Mouse (Mus musculus): Measurements from ENCODE around the gene Jmjd8. TPM values are rescaled to one million over a fixed set of nuclear protein-coding genes. Genes with fewer than 3 reads are reported as not detected.

The Jmjd8 gene
- polyA plus RNA-seq, 1 experiment = 15.5 TPM

GRCm38 (mm10) chr17:25838904-25839303 is 10.2 kb downstream of the Jmjd8 start:
- TF ChIP-seq MYOD1 (IDR thresholded peaks at IDR 0.05; ENCODE audit: control insufficient read depth in 1 of 3, insufficient read length in 2 of 3, low read depth in 2 of 3) (no peak), SRF (IDR thresholded peaks at IDR 0.05; ENCODE audit: control insufficient read depth, insufficient read length, low read depth) (no peak), E2F4 (IDR thresholded peaks at IDR 0.05; ENCODE audit: insufficient read depth) (no peak)
- Histone ChIP-seq H3K79me2 (ENCODE audit: control insufficient read depth, insufficient read depth) (peaks cover 20% of the 10 kb centered on the region), H3K27me3 (ENCODE audit: control insufficient read depth, insufficient read depth, insufficient read length) (no peaks in the 10 kb centered on the region), H3K36me3 (ENCODE audit: control insufficient read depth, insufficient read depth) (peaks cover 13% of the 10 kb centered on the region), H3ac (ENCODE audit: control insufficient read depth, insufficient read length) (no peak overlapping the region), H3K4me2 (ENCODE audit: low read depth) (no peak overlapping the region), H3K4me3 (no peak overlapping the region)

GRCm38 (mm10) chr17:25839455-25840235 is 11.0 kb downstream of the Jmjd8 start:
- Histone ChIP-seq H3K27me3 (ENCODE audit: control insufficient read depth, insufficient read depth, insufficient read length) (no peaks in the 10 kb centered on the region), H3K79me2 (ENCODE audit: control insufficient read depth, insufficient read depth) (peaks cover 14% of the 10 kb centered on the region), H3ac (ENCODE audit: control insufficient read depth, insufficient read length) (no peak overlapping the region), H3K4me2 (ENCODE audit: low read depth) (no peak overlapping the region), H3K4me3 (no peak overlapping the region), H3K36me3 (ENCODE audit: control insufficient read depth, insufficient read depth) (peaks cover 13% of the 10 kb centered on the region)
- TF ChIP-seq POLR2A (IDR thresholded peaks at IDR 0.05; ENCODE audit: insufficient read length, low read depth) (no peak), POLR2AphosphoS2 (IDR thresholded peaks at IDR 0.05; ENCODE audit: insufficient read length, low read depth) (no peak), MYOG (IDR thresholded peaks at IDR 0.05; ENCODE audit: control insufficient read depth in 1 of 3, insufficient read depth in 1 of 3, insufficient read length in 2 of 3, low read depth in 2 of 3) (no peak), USF1 (IDR thresholded peaks at IDR 0.05; ENCODE audit: low read depth) (no peak), REST (IDR thresholded peaks at IDR 0.05; ENCODE audit: insufficient read depth, insufficient read length) (no peak), TCF12 (IDR thresholded peaks at IDR 0.05; ENCODE audit: insufficient read depth, poor library complexity, severe bottlenecking) (no peak), TCF3 (IDR thresholded peaks at IDR 0.05; ENCODE audit: insufficient read length, low read depth) (no peak), MYOD1 (IDR thresholded peaks at IDR 0.05; ENCODE audit: control insufficient read depth in 1 of 3, insufficient read length in 2 of 3, low read depth in 2 of 3) (no peak), E2F4 (IDR thresholded peaks at IDR 0.05; ENCODE audit: insufficient read depth) (no peak), SRF (IDR thresholded peaks at IDR 0.05; ENCODE audit: control insufficient read depth, insufficient read length, low read depth) (no peak), CEBPB (IDR thresholded peaks at IDR 0.05; ENCODE audit: insufficient read depth, poor library complexity, severe bottlenecking) (no peak), MAX (IDR thresholded peaks at IDR 0.05; ENCODE audit: low read depth) (no peak)

GRCm38 (mm10) chr17:25840519-25840918 is 11.9 kb downstream of the Jmjd8 start:
- H3K27me3 ChIP-seq (ENCODE audit: control insufficient read depth, insufficient read depth, insufficient read length) = no peaks in the 10 kb centered on the region
- H3K36me3 ChIP-seq (ENCODE audit: control insufficient read depth, insufficient read depth) = peaks cover 13% of the 10 kb centered on the region
- no peak overlapping the region for H3K4me2 ChIP-seq (ENCODE audit: low read depth)
- H3K4me3 ChIP-seq = no peak overlapping the region
- H3K79me2 ChIP-seq (ENCODE audit: control insufficient read depth, insufficient read depth) = peaks cover 12% of the 10 kb centered on the region
- H3ac ChIP-seq (ENCODE audit: control insufficient read depth, insufficient read length) = no peak overlapping the region
- no peak for TF ChIP-seq TCF12 (IDR thresholded peaks at IDR 0.05; ENCODE audit: insufficient read depth, poor library complexity, severe bottlenecking)
- no peak for TF ChIP-seq USF1 (IDR thresholded peaks at IDR 0.05; ENCODE audit: low read depth)
- TF ChIP-seq MYOG (IDR thresholded peaks at IDR 0.05; ENCODE audit: control insufficient read depth in 1 of 3, insufficient read depth in 1 of 3, insufficient read length in 2 of 3, low read depth in 2 of 3) = no peak
- TF ChIP-seq SRF (IDR thresholded peaks at IDR 0.05; ENCODE audit: control insufficient read depth, insufficient read length, low read depth) = no peak
- TF ChIP-seq E2F4 (IDR thresholded peaks at IDR 0.05; ENCODE audit: insufficient read depth) = no peak
- no peak for TF ChIP-seq MAX (IDR thresholded peaks at IDR 0.05; ENCODE audit: low read depth)
- TF ChIP-seq MYOD1 (IDR thresholded peaks at IDR 0.05; ENCODE audit: control insufficient read depth in 1 of 3, insufficient read length in 2 of 3, low read depth in 2 of 3) = no peak
- no peak for TF ChIP-seq REST (IDR thresholded peaks at IDR 0.05; ENCODE audit: insufficient read depth, insufficient read length)
- no peak for TF ChIP-seq CEBPB (IDR thresholded peaks at IDR 0.05; ENCODE audit: insufficient read depth, poor library complexity, severe bottlenecking)
- no peak for TF ChIP-seq TCF3 (IDR thresholded peaks at IDR 0.05; ENCODE audit: insufficient read length, low read depth)
- TF ChIP-seq POLR2A (IDR thresholded peaks at IDR 0.05; ENCODE audit: insufficient read length, low read depth) = no peak
- TF ChIP-seq POLR2AphosphoS2 (IDR thresholded peaks at IDR 0.05; ENCODE audit: insufficient read length, low read depth) = no peak

GRCm38 (mm10) chr17:25841117-25841880 is 12.6 kb downstream of the Jmjd8 start, which contains the start of gene Gm20683:
Gene Gm20683 (minus strand): TSS chr17:25841763.
- H3K4me2 ChIP-seq (ENCODE audit: low read depth) = no peak within 1 kb of the TSS
- TF ChIP-seq POLR2AphosphoS2 (IDR thresholded peaks at IDR 0.05; ENCODE audit: insufficient read length, low read depth) (no peak), SRF (IDR thresholded peaks at IDR 0.05; ENCODE audit: control insufficient read depth, insufficient read length, low read depth) (peak; percentile 21)
- peaks cover 13% of the 10 kb centered on the region for H3K36me3 ChIP-seq (ENCODE audit: control insufficient read depth, insufficient read depth)
- H3K4me3 ChIP-seq = no peak within 1 kb of the TSS
- H3K27me3 ChIP-seq (ENCODE audit: control insufficient read depth, insufficient read depth, insufficient read length) = no peaks in the 10 kb centered on the region
- H3ac ChIP-seq (ENCODE audit: control insufficient read depth, insufficient read length) = no peak within 1 kb of the TSS
- H3K79me2 ChIP-seq (ENCODE audit: control insufficient read depth, insufficient read depth) = peaks cover 12% of the 10 kb centered on the region

GRCm38 (mm10) chr17:25842509-25842908 is 13.8 kb downstream of the Jmjd8 start:
- H3K27me3 ChIP-seq (ENCODE audit: control insufficient read depth, insufficient read depth, insufficient read length) = no peaks in the 10 kb centered on the region
- no peak overlapping the region for H3ac ChIP-seq (ENCODE audit: control insufficient read depth, insufficient read length)
- no peak overlapping the region for H3K4me3 ChIP-seq
- peaks cover 13% of the 10 kb centered on the region for H3K36me3 ChIP-seq (ENCODE audit: control insufficient read depth, insufficient read depth)
- TF ChIP-seq SRF (IDR thresholded peaks at IDR 0.05; ENCODE audit: control insufficient read depth, insufficient read length, low read depth) (no peak), TCF3 (IDR thresholded peaks at IDR 0.05; ENCODE audit: insufficient read length, low read depth) (no peak), E2F4 (IDR thresholded peaks at IDR 0.05; ENCODE audit: insufficient read depth) (no peak), POLR2AphosphoS2 (IDR thresholded peaks at IDR 0.05; ENCODE audit: insufficient read length, low read depth) (no peak), USF1 (IDR thresholded peaks at IDR 0.05; ENCODE audit: low read depth) (no peak), MYOG (IDR thresholded peaks at IDR 0.05; ENCODE audit: control insufficient read depth in 1 of 3, insufficient read depth in 1 of 3, insufficient read length in 2 of 3, low read depth in 2 of 3) (no peak), REST (IDR thresholded peaks at IDR 0.05; ENCODE audit: insufficient read depth, insufficient read length) (no peak), POLR2A (IDR thresholded peaks at IDR 0.05; ENCODE audit: insufficient read length, low read depth) (no peak), MYOD1 (IDR thresholded peaks at IDR 0.05; ENCODE audit: control insufficient read depth in 1 of 3, insufficient read length in 2 of 3, low read depth in 2 of 3) (no peak), CEBPB (IDR thresholded peaks at IDR 0.05; ENCODE audit: insufficient read depth, poor library complexity, severe bottlenecking) (no peak), MAX (IDR thresholded peaks at IDR 0.05; ENCODE audit: low read depth) (no peak), TCF12 (IDR thresholded peaks at IDR 0.05; ENCODE audit: insufficient read depth, poor library complexity, severe bottlenecking) (no peak)
- no peak overlapping the region for H3K4me2 ChIP-seq (ENCODE audit: low read depth)
- peaks cover 12% of the 10 kb centered on the region for H3K79me2 ChIP-seq (ENCODE audit: control insufficient read depth, insufficient read depth)

Measured in myocyte (in vitro differentiated cells).